Mouse (Mus musculus) embryonic fibroblast, embryonic 13.5 days (primary cell): ENCODE results near the gene Cnnm4. TPM values are rescaled to one million over a fixed set of nuclear protein-coding genes. Genes with fewer than 3 reads are reported as not detected.

Source experiments
- H3K27ac ChIP-seq: 2 replicates; pipeline ENCODE4 v1.5.1; 2012; ENCODE audit warnings: low read length, control low read depth, inconsistent platforms; ENCODE audit not compliant: insufficient read depth
- H3K4me1 ChIP-seq: 2 replicates; pipeline ENCODE4 v1.6.1; 2011; ENCODE audit warnings: low read length; ENCODE audit not compliant: control insufficient read depth, insufficient read depth
- H3K4me3 ChIP-seq: 2 replicates; pipeline ENCODE4 v1.5.1; 2011; ENCODE audit warnings: mild to moderate bottlenecking, control low read depth, low read length; ENCODE audit not compliant: insufficient read depth
- CTCF ChIP-seq: IDR thresholded peaks from 2 replicates; pipeline ENCODE4 v1.5.1; 2011; ENCODE audit warnings: mild to moderate bottlenecking, control low read depth, low read length, moderate library complexity, borderline replicate concordance; ENCODE audit not compliant: insufficient read depth
- POLR2A ChIP-seq: IDR thresholded peaks from 2 replicates; pipeline ENCODE4 v1.6.1; 2011; ENCODE audit warnings: low read depth, mild to moderate bottlenecking, control low read depth, low read length, moderate library complexity
- polyA plus RNA-seq: library from polyadenylated mRNA; stranded (reverse); fragments of >200 nt; gene quantifications from 2 replicates; pipeline ENCODE4 v1.2.4, GENCODE M21; 2011; ENCODE audit warnings: low read depth; ENCODE audit not compliant: missing spikeins, insufficient read length

The Cnnm4 gene
- polyA plus RNA-seq, 1 experiment: 11.6 TPM

GRCm38 (mm10) chr1:36469811-36470444 is 1.5 kb upstream of the Cnnm4 start:
- H3K4me1 ChIP-seq: peaks cover 15% of the 10 kb centered on the region
- no peak overlapping the region for H3K27ac ChIP-seq
- TF ChIP-seq CTCF (no peak), POLR2A (no peak)
- no peak overlapping the region for H3K4me3 ChIP-seq

GRCm38 (mm10) chr1:36472106-36472440 is 653 bp downstream of the Cnnm4 start:
- H3K27ac ChIP-seq: no peak overlapping the region
- TF ChIP-seq CTCF (no peak), POLR2A (no peak)
- peak overlapping the region; percentile 59 for H3K4me3 ChIP-seq
- H3K4me1 ChIP-seq: peaks cover 20% of the 10 kb centered on the region

DNA sequence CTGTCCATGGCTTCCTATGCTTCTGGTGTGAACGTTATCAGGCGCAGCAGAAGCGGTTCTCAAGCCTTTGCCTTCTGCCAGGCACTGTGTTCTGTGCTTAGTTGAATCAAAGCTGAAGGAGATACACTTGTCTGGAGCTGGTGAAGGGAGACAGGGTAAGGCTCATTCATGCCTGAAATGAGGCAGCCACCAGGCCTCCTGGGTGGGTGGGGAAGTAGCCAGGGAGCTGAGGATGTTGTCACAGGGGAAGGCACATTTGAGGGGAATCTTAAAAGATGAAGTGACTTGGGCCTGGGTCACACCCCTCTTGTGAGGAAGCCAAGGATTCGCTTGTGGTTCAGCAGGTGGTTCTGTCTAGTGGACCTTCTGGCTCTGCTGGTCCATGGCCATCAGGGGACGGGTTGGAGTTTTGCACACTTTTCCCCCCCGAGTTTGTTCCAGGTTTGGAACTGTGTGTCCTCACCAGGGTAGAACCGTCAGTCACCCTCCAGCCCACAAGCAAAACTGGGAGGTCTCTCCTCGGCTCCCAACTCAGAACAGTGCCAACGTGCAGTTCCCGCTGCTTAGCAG is 1.9 kb downstream of the Cnnm4 start:
- TF ChIP-seq CTCF (no peak), POLR2A (no peak)
- Histone ChIP-seq H3K4me1 (peaks cover 20% of the 10 kb centered on the region), H3K4me3 (peak overlapping the region; percentile 59), H3K27ac (no peak overlapping the region)

- H3K4me1 ChIP-seq: peaks cover 20% of the 10 kb centered on the region
- TF ChIP-seq POLR2A (no peak), CTCF (no peak)
- H3K4me3 ChIP-seq: peak overlapping the region; percentile 59
- H3K27ac ChIP-seq: no peak overlapping the region
Measured at GRCm38 (mm10) chr1:36474646-36475045, 3.2 kb downstream of the Cnnm4 start.

GRCm38 (mm10) chr1:36475480-36476110 is 4.2 kb downstream of the Cnnm4 start:
- peak overlapping the region; percentile 59; the same call in 1 of the 2 replicates for H3K4me3 ChIP-seq
- H3K4me1 ChIP-seq: peaks cover 20% of the 10 kb centered on the region
- TF ChIP-seq POLR2A (no peak), CTCF (no peak)
- H3K27ac ChIP-seq: peak overlapping the region; percentile 9; the same call in 1 of the 2 replicates

GRCm38 (mm10) chr1:36476426-36476825 is 5.0 kb downstream of the Cnnm4 start:
- Histone ChIP-seq H3K27ac (0 out of 2 replicates have a peak overlapping the region, but pooled peaks have one; percentile 5), H3K4me3 (no peak overlapping the region), H3K4me1 (peaks cover 20% of the 10 kb centered on the region)
- TF ChIP-seq CTCF (no peak), POLR2A (no peak)

GRCm38 (mm10) chr1:36478343-36478795 is 6.9 kb downstream of the Cnnm4 start:
- Histone ChIP-seq H3K4me3 (no peak overlapping the region), H3K4me1 (peaks cover 13% of the 10 kb centered on the region), H3K27ac (no peak overlapping the region)
- TF ChIP-seq POLR2A (no peak), CTCF (no peak)

DNA sequence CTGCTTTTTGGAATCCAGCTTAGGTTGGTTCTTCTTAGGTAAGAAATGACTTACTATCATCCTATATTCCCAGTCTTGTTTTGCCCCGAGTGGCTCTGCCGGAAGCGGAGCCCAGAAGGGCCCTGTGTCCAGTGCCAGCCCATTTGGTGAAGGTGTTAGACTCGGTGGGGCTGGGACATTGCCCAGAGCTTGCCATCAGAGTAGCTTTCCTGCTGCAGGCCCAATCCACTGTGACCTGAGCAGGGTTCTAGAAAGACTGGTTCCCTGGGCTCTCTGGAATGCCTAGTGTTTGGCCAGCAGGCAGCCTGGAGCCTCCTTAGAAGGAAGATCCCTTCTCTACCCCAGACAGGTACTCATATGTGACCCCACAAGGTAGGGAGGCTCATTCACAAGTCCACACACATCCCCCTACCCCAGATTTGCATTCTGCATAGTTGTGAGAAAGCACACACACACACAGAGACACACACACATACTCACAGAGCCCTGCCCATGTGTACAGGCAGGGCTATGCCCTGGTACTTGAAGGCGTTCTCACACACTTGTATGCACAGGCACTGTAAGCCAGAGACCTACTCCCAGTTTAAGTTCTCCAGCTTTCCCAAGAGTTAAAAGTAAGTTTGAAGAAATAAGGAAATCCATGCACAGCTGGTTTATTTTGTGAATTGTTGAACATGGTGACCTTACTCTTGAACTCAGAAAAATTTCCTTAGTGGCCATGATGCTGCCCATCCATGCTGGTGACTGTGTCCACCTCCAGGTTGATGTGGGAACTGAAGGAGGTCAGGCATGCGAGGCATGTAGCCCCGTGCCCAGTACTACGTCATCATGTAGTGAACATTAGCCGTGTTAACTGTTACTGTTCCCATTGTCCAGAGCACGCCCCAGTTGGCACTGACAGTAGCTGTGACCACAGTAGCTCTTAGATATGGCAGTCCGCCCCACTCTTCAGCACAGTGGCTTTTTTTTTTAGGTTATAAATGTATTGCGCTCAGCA is 8.8 kb downstream of the Cnnm4 start:
- Histone ChIP-seq H3K4me1 (peaks cover 4% of the 10 kb centered on the region; the same call in 1 of the 2 replicates), H3K27ac (no peak overlapping the region), H3K4me3 (no peak overlapping the region)
- no peak for TF ChIP-seq POLR2A
- no peak for TF ChIP-seq CTCF

DNA sequence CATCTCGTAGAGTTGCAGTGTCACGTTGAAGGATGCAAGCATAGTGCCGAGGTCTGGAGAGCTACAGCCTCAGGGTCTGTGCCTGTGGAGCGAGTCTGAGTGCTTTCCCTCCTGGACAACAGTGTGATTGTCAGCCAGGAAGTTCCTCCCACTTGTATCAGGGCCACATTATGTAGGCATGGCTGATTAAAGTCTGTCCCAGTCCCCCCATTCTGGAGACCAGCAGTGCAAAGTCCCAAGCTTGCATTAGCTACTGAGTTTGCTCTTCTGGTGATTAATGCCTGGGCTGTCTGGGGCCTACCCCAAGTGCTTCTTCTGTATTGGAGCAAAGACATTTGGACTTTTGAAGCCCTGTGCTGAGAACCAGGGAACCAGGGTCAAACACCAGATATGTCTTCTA is 12.4 kb downstream of the Cnnm4 start:
- no peak for TF ChIP-seq POLR2A
- no peak for TF ChIP-seq CTCF
- H3K4me3 ChIP-seq: no peak overlapping the region
- H3K27ac ChIP-seq: no peak overlapping the region
- peaks cover 3% of the 10 kb centered on the region; the same call in 1 of the 2 replicates for H3K4me1 ChIP-seq

DNA sequence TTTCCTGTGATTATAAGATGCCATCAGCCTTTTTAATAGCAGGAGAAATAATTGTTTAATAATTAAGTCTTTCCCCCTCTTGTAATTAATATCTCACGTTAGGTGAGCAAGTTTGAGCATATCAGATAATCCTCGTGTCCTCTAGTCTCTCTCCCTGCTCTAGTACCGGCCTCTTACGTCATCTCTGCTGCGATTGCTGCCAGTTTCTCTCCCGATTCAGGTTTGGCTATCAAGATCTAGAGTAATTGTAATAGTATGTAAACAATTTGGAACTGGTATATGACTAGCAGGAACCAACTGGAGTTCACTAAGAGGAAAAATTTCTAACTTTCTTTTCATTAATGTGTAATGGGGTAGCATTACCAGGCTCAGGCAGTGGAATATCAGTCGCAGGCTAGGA is 13.7 kb downstream of the Cnnm4 start:
- TF ChIP-seq POLR2A: no peak
- TF ChIP-seq CTCF: no peak
- Histone ChIP-seq H3K27ac (0 out of 2 replicates have a peak overlapping the region, but pooled peaks have one; percentile 29), H3K4me1 (peaks cover 3% of the 10 kb centered on the region; the same call in 1 of the 2 replicates), H3K4me3 (no peak overlapping the region)
